Mouse (Mus musculus): ENCODE results near the gene Zfp867. TPM values are rescaled to one million over a fixed set of nuclear protein-coding genes. Genes with fewer than 3 reads are reported as not detected.

Zfp867 gene
- polyA plus RNA-seq, 1 experiment from 2014 or later, result 10.8 TPM

DNA sequence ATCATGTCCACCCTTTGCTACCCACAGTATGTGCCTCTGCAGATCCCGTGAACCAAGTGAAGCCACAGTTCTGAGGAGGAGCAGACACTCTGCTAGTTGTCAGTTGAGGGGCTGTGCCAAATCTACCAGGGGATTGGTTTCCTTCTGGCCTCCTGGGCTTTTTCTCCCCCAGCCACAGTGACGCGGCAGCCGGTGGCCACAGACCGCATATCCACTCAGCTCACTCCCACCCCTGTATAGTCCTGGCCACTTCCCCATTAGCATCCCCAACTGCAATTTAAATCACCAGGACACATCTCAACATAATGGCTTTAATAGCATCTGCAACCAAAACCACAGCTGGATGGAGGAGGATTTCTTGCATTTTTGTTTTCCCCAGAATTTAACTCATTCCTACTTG, 53.6 kb downstream of the Zfp867 start:
- Histone ChIP-seq H3K27ac (no peak overlapping the region), H3K27me3 (no peaks in the 10 kb centered on the region), H3K9me3 (replicated peaks) (no peaks in the 10 kb centered on the region), H3K4me3 (no peak overlapping the region), H3K36me3 (peaks cover 75% of the 10 kb centered on the region), H3K4me1 (no peaks in the 10 kb centered on the region), H3K9ac (no peak overlapping the region), H3K4me2 (replicated peaks) (no peak overlapping the region)
- no peak for ATAC-seq (ENCODE audit: low FRiP score)
- WGBS, result 78% methylated on average over 5 of the region's 5 CpGs

DNA sequence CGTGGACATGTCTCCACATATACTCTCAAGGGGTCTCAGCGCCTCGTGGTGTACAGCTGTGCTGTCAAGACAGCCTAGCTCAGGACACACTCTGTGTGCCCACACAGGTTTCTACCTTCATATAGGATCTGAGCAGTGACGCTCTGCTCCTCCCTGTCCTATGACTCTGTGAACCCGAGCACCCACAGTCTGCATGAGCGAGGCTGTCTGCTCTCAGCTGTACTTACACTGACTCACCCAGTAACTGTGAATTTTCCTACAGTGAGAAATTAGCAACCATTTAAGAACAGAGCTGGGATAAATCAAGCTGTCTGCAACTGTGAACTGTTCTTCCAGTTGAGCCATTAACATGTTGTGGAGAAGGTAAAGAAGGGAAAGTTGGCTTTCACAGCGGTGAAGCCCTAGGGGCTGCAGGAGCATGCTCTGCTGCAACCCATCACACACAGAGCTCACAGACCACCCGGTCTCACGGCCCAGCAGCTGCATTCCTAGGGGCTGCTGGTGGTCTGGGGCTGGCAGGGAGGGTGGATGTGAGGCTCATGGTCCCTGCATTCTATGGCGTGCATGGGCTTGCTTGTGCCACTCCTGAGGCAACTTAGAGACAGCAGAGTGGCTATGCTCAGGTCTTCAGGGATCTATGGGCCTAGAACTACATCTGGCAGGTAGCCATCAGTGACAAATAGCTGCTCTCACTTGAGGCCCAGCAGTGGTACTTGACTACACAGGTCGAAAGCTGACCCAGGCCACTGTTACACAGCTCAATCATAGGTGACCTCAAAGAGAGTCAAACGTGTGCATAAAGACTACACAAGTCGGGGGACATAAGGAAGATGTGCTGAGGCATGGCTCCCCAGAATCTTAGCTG, 59.0 kb downstream of the Zfp867 start:
- Histone ChIP-seq H3K4me2 (replicated peaks) (no peak overlapping the region), H3K4me3 (no peak overlapping the region), H3K27ac (no peak overlapping the region), H3K36me3 (peaks cover 52% of the 10 kb centered on the region), H3K9me3 (replicated peaks) (no peaks in the 10 kb centered on the region), H3K4me1 (0 out of 2 replicates have a peak, but pooled peaks cover 7% of the 10 kb centered on the region), H3K27me3 (no peaks in the 10 kb centered on the region), H3K9ac (no peak overlapping the region)
- WGBS, result 86% methylated on average over 13 of the region's 13 CpGs
- no peak for ATAC-seq (ENCODE audit: low FRiP score)

DNA sequence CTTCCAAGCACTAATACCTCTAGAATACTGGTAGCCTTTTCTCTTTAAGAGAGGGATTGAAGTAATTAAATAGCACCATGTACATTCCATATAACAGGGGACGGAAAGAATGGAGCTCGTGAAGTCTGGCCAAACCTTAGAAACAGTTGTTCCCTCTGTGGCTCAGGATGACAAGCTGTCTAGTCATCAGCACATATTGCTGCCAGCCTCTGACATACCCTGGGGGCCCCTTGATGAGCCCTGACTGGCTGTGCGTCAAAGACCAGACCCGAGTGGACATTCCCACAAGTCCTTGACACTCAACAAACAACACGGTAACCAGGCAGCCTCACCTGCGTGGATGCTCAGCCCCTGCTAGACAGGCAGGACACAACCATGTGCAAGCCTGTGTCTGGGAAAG, 60.2 kb downstream of the Zfp867 start:
- no peaks in the 10 kb centered on the region for H3K9me3 ChIP-seq (replicated peaks)
- H3K9ac ChIP-seq, result no peak overlapping the region
- H3K27me3 ChIP-seq, result no peaks in the 10 kb centered on the region
- ATAC-seq (ENCODE audit: low FRiP score), result no peak
- no peak overlapping the region for H3K27ac ChIP-seq
- 80% methylated on average over 6 of the region's 6 CpGs for WGBS
- H3K4me2 ChIP-seq (replicated peaks), result no peak overlapping the region
- H3K4me3 ChIP-seq, result no peak overlapping the region
- H3K4me1 ChIP-seq, result 0 out of 2 replicates have a peak, but pooled peaks cover 7% of the 10 kb centered on the region
- H3K36me3 ChIP-seq, result peaks cover 56% of the 10 kb centered on the region

Other genes starting within 250 kb of the Zfp867 start
- gene Arf1, start 244.2 kb downstream of the Zfp867 start, polyA plus RNA-seq (2016; fragmentation: Nextera tagmentation; extraction: Ambion mirVana), result 590 and 625 TPM in 2 replicates
- gene Wnt3a, start 181.7 kb downstream of the Zfp867 start, polyA plus RNA-seq (2016; fragmentation: Nextera tagmentation; extraction: Ambion mirVana), result 5.0 and 8.0 TPM in 2 replicates
- gene Wnt9a, start 165.5 kb downstream of the Zfp867 start, polyA plus RNA-seq (2016; fragmentation: Nextera tagmentation; extraction: Ambion mirVana), result 6.1 and 6.9 TPM in 2 replicates
- not detected in 2 replicates for gene Prss38, start 96.8 kb downstream of the Zfp867 start, polyA plus RNA-seq (2016; fragmentation: Nextera tagmentation; extraction: Ambion mirVana)
- gene Jmjd4, start 22.4 kb downstream of the Zfp867 start, polyA plus RNA-seq (2016; fragmentation: Nextera tagmentation; extraction: Ambion mirVana), result 14.6 and 14.8 TPM in 2 replicates
- gene Snap47, start 21.3 kb downstream of the Zfp867 start, polyA plus RNA-seq (2016; fragmentation: Nextera tagmentation; extraction: Ambion mirVana), result 230 and 240 TPM in 2 replicates
- 24.2 and 26.0 TPM in 2 replicates for gene Zkscan17, start 54.3 kb upstream of the Zfp867 start, polyA plus RNA-seq (2016; fragmentation: Nextera tagmentation; extraction: Ambion mirVana)
- 0.34 and 0.85 TPM in 2 replicates for gene Nlrp3, start 69.1 kb upstream of the Zfp867 start, polyA plus RNA-seq (2016; fragmentation: Nextera tagmentation; extraction: Ambion mirVana)
- not detected in 2 replicates for gene Olfr222, start 103.8 kb upstream of the Zfp867 start, polyA plus RNA-seq (2016; fragmentation: Nextera tagmentation; extraction: Ambion mirVana)
- gene Olfr223, start 120.8 kb upstream of the Zfp867 start, polyA plus RNA-seq (2016; fragmentation: Nextera tagmentation; extraction: Ambion mirVana), result not detected in 2 replicates
- 104 and 113 TPM in 2 replicates for gene Mprip, start 188.8 kb upstream of the Zfp867 start, polyA plus RNA-seq (2016; fragmentation: Nextera tagmentation; extraction: Ambion mirVana)